Mouse (Mus musculus): ENCODE data around the gene Hspb8. TPM values are rescaled to one million over a fixed set of nuclear protein-coding genes. Genes with fewer than 3 reads are reported as not detected.
A peak's percentile ranks its signal among the peaks of the same experiment; 100 is the strongest.
"Not testable (repeated sequence)": the region's sequence is repeated elsewhere in the genome, so short reads cannot be mapped to it uniquely, and the experiment has no call there.

The Hspb8 gene
- polyA plus RNA-seq, 1 experiment from 2014 or later: 9.0 TPM

GRCm38 (mm10) chr5:116445634-116446367 lies 23.1 kb upstream of the Hspb8 start:
- no peak overlapping the region for H3K4me3 ChIP-seq (replicated peaks)
- H3K27ac ChIP-seq: no peak overlapping the region
- H3K27me3 ChIP-seq: peaks cover 54% of the 10 kb centered on the region
- no peaks in the 10 kb centered on the region for H3K9me3 ChIP-seq
- no peak overlapping the region for H3K4me2 ChIP-seq
- H3K36me3 ChIP-seq (replicated peaks): peaks cover 33% of the 10 kb centered on the region
- no peak overlapping the region for H3K9ac ChIP-seq
- 62% methylated on average over 10 of the region's 10 CpGs for WGBS
- no peak for ATAC-seq (ENCODE audit: low FRiP score)
- peaks cover 24% of the 10 kb centered on the region for H3K4me1 ChIP-seq

GRCm38 (mm10) chr5:116444517-116444916 lies 21.9 kb upstream of the Hspb8 start:
- peaks cover 41% of the 10 kb centered on the region for H3K27me3 ChIP-seq
- H3K9ac ChIP-seq: no peak overlapping the region
- no peak overlapping the region for H3K4me3 ChIP-seq (replicated peaks)
- peaks cover 20% of the 10 kb centered on the region for H3K4me1 ChIP-seq
- no peak for ATAC-seq (ENCODE audit: low FRiP score)
- H3K36me3 ChIP-seq (replicated peaks): peaks cover 33% of the 10 kb centered on the region
- no peaks in the 10 kb centered on the region for H3K9me3 ChIP-seq
- WGBS: 63% methylated on average over 27 of the region's 27 CpGs
- no peak overlapping the region for H3K27ac ChIP-seq
- H3K4me2 ChIP-seq: no peak overlapping the region

- H3K9ac ChIP-seq: no peak overlapping the region
- WGBS: 86% methylated on average over 8 of the region's 8 CpGs
- H3K4me2 ChIP-seq: no peak overlapping the region
- H3K4me1 ChIP-seq: peaks cover 10% of the 10 kb centered on the region
- no peak for ATAC-seq (ENCODE audit: low FRiP score)
- no peak overlapping the region for H3K27ac ChIP-seq
- H3K36me3 ChIP-seq (replicated peaks): peaks cover 29% of the 10 kb centered on the region
- no peak overlapping the region for H3K4me3 ChIP-seq (replicated peaks)
- H3K27me3 ChIP-seq: peaks cover 34% of the 10 kb centered on the region
- no peaks in the 10 kb centered on the region for H3K9me3 ChIP-seq
Measured at GRCm38 (mm10) chr5:116443459-116443940, 20.8 kb upstream of the Hspb8 start.

GRCm38 (mm10) chr5:116442697-116443458 lies 20.2 kb upstream of the Hspb8 start:
- Histone ChIP-seq H3K27me3 (peaks cover 28% of the 10 kb centered on the region), H3K9ac (no peak overlapping the region), H3K4me2 (no peak overlapping the region), H3K36me3 (replicated peaks) (peaks cover 29% of the 10 kb centered on the region), H3K27ac (no peak overlapping the region), H3K9me3 (no peaks in the 10 kb centered on the region), H3K4me1 (peaks cover 13% of the 10 kb centered on the region), H3K4me3 (replicated peaks) (no peak overlapping the region)
- WGBS: 77% methylated on average over 7 of the region's 7 CpGs
- ATAC-seq (ENCODE audit: low FRiP score): no peak

GRCm38 (mm10) chr5:116440251-116440650 lies 17.6 kb upstream of the Hspb8 start:
- Histone ChIP-seq H3K4me3 (replicated peaks) (no peak overlapping the region), H3K27me3 (peaks cover 11% of the 10 kb centered on the region), H3K9ac (no peak overlapping the region), H3K27ac (no peak overlapping the region), H3K4me2 (no peak overlapping the region), H3K4me1 (peaks cover 8% of the 10 kb centered on the region), H3K9me3 (no peaks in the 10 kb centered on the region), H3K36me3 (replicated peaks) (peaks cover 23% of the 10 kb centered on the region)
- WGBS: 68% methylated on average over 4 of the region's 4 CpGs
- ATAC-seq (ENCODE audit: low FRiP score): no peak

- no peaks in the 10 kb centered on the region for H3K9me3 ChIP-seq
- WGBS: 30% methylated on average over 4 of the region's 4 CpGs
- H3K4me1 ChIP-seq: peaks cover 11% of the 10 kb centered on the region
Measured at GRCm38 (mm10) chr5:116438328-116438727, 15.7 kb upstream of the Hspb8 start.

GRCm38 (mm10) chr5:116436117-116436516 lies 13.5 kb upstream of the Hspb8 start:
- 0 out of 2 replicates have a peak, but pooled peaks have one; percentile 33 for ATAC-seq (ENCODE audit: low FRiP score)
- H3K4me1 ChIP-seq: peaks cover 11% of the 10 kb centered on the region
- no peak overlapping the region for H3K4me2 ChIP-seq
- H3K27ac ChIP-seq: no peak overlapping the region
- H3K9ac ChIP-seq: no peak overlapping the region
- no peak overlapping the region for H3K4me3 ChIP-seq (replicated peaks)
- H3K27me3 ChIP-seq: no peaks in the 10 kb centered on the region
- H3K9me3 ChIP-seq: no peaks in the 10 kb centered on the region
- H3K36me3 ChIP-seq (replicated peaks): no peaks in the 10 kb centered on the region

More at GRCm38 (mm10) chr5:116438328-116438727, 15.7 kb upstream of the Hspb8 start:
- Histone ChIP-seq H3K4me2 (no peak overlapping the region), H3K27ac (no peak overlapping the region), H3K4me3 (replicated peaks) (no peak overlapping the region), H3K27me3 (peaks cover 4% of the 10 kb centered on the region; the same call in 1 of the 2 replicates), H3K36me3 (replicated peaks) (peaks cover 10% of the 10 kb centered on the region; the same call in 1 of the 2 replicates), H3K9ac (no peak overlapping the region)
- ATAC-seq (ENCODE audit: low FRiP score): no peak

- H3K4me2 ChIP-seq: no peak overlapping the region
- H3K27me3 ChIP-seq: no peaks in the 10 kb centered on the region
- no peaks in the 10 kb centered on the region for H3K36me3 ChIP-seq (replicated peaks)
- no peaks in the 10 kb centered on the region for H3K9me3 ChIP-seq
- H3K4me3 ChIP-seq (replicated peaks): no peak overlapping the region
- no peak for ATAC-seq (ENCODE audit: low FRiP score)
- H3K27ac ChIP-seq: no peak overlapping the region
- peaks cover 11% of the 10 kb centered on the region for H3K4me1 ChIP-seq
- no peak overlapping the region for H3K9ac ChIP-seq
- WGBS: 65% methylated on average over 13 of the region's 13 CpGs
Measured at GRCm38 (mm10) chr5:116434976-116435850, 12.5 kb upstream of the Hspb8 start.

- H3K27me3 ChIP-seq: no peaks in the 10 kb centered on the region
- no peak overlapping the region for H3K9ac ChIP-seq
- H3K9me3 ChIP-seq: no peaks in the 10 kb centered on the region
- H3K36me3 ChIP-seq (replicated peaks): no peaks in the 10 kb centered on the region
- peaks cover 6% of the 10 kb centered on the region for H3K4me1 ChIP-seq
- H3K27ac ChIP-seq: no peak overlapping the region
- no peak overlapping the region for H3K4me3 ChIP-seq (replicated peaks)
- WGBS: 65% methylated on average over 7 of the region's 7 CpGs
- no peak for ATAC-seq (ENCODE audit: low FRiP score)
- H3K4me2 ChIP-seq: no peak overlapping the region
Measured at GRCm38 (mm10) chr5:116432871-116433270, 10.2 kb upstream of the Hspb8 start.

- WGBS: 87% methylated on average over 2 of the region's 2 CpGs
- Histone ChIP-seq H3K9me3 (no peaks in the 10 kb centered on the region), H3K4me2 (no peak overlapping the region), H3K4me3 (replicated peaks) (no peak overlapping the region), H3K36me3 (replicated peaks) (no peaks in the 10 kb centered on the region), H3K4me1 (peaks cover 22% of the 10 kb centered on the region), H3K27me3 (peaks cover 17% of the 10 kb centered on the region), H3K27ac (no peak overlapping the region), H3K9ac (no peak overlapping the region)
- ATAC-seq (ENCODE audit: low FRiP score): no peak
Measured at GRCm38 (mm10) chr5:116426701-116427100, 4.0 kb upstream of the Hspb8 start.

- not testable (repeated sequence) for H3K9ac ChIP-seq; H3K4me3 ChIP-seq (replicated peaks); H3K9me3 ChIP-seq; H3K36me3 ChIP-seq (replicated peaks); H3K27ac ChIP-seq; H3K4me2 ChIP-seq; ATAC-seq (ENCODE audit: low FRiP score)
- Histone ChIP-seq H3K27me3 (peaks cover 20% of the 10 kb centered on the region), H3K4me1 (peaks cover 27% of the 10 kb centered on the region)
- WGBS: 87% methylated on average over 3 of the region's 3 CpGs
Measured at GRCm38 (mm10) chr5:116425709-116426108, 3.0 kb upstream of the Hspb8 start.

- Histone ChIP-seq H3K4me2 (no peak overlapping the region), H3K4me3 (replicated peaks) (no peak overlapping the region), H3K9ac (no peak overlapping the region), H3K9me3 (no peaks in the 10 kb centered on the region), H3K27ac (no peak overlapping the region), H3K27me3 (peaks cover 20% of the 10 kb centered on the region), H3K36me3 (replicated peaks) (no peaks in the 10 kb centered on the region), H3K4me1 (peaks cover 30% of the 10 kb centered on the region)
- 62% methylated on average over 7 of the region's 7 CpGs for WGBS
- ATAC-seq (ENCODE audit: low FRiP score): no peak
Measured at GRCm38 (mm10) chr5:116425273-116425672, 2.6 kb upstream of the Hspb8 start.

Measured in forebrain, embryonic 12.5 days (tissue).